Mouse (Mus musculus): ENCODE measurements around the gene Rbfox3. TPM values are rescaled to one million over a fixed set of nuclear protein-coding genes. Genes with fewer than 3 reads are reported as not detected.

Rbfox3 gene
- polyA plus RNA-seq, 2 experiments: 0.08 to 0.17 TPM

DNA sequence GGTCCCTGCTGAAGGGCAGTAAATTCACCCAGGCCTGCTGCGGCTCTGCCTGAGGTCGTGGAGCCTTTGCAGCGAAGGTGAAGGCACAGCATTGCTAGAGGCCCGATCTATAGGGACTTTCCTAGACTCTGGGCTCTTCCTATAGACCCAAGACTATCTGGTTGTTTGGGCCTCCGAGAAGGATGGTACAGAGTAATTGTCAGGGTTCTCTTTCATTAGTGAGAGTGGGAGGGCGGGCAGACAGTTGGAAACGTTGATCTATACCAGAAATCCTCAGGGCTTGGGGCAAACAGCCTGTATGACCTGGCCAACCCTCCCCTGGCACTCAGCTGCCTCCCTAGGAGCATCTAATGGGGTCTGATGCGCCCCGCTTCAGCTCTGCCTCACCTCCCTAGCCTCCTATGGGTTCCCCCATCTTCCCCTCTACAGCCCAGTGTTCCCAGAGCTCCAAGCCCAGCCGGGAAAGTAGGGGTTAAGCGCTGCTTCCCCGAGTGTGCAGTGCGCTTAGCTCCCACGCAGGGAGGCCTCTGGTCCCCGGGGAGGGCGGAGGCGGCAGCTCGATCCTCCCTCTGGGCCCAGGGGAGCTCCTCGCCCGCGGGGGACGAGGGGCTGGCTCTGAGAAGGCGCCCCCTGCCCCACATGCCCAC, 4.5 kb downstream of the Rbfox3 start:
- H3K4me1 ChIP-seq (replicated peaks; ENCODE audit: control insufficient read depth in 2 of 2, insufficient read depth in 2 of 2, low read length in 1 of 2): no peaks in the 10 kb centered on the region
- H3K9ac ChIP-seq (replicated peaks): no peak overlapping the region
- ATAC-seq (ENCODE audit: insufficient read depth): no peak
- H3K4me3 ChIP-seq (ENCODE audit: insufficient read depth in 1 of 2, low read depth in 2 of 2, low read length in 2 of 2): no peak overlapping the region
- TF ChIP-seq CTCF (IDR thresholded peaks at IDR 0.05; ENCODE audit: low read depth) (no peak), EP300 (IDR thresholded peaks at IDR 0.05; ENCODE audit: low read depth) (no peak)
- no peak for DNase-seq (ENCODE audit: low read depth in 3 of 3, low spot score in 3 of 3)
- H3K27me3 ChIP-seq (ENCODE audit: control insufficient read depth, insufficient read depth, low read length): peaks cover 49% of the 10 kb centered on the region
- no peaks in the 10 kb centered on the region for H3K36me3 ChIP-seq (replicated peaks; ENCODE audit: control insufficient read depth, insufficient read depth, low read depth)
- no peak overlapping the region for H3K4me2 ChIP-seq (ENCODE audit: low read depth)
- WGBS (ENCODE audit: insufficient replicate concordance): 7% methylated on average over 23 of the region's 23 CpGs
- no peak overlapping the region for H3K27ac ChIP-seq
- H3K9me3 ChIP-seq (ENCODE audit: control insufficient read depth, low read length): no peaks in the 10 kb centered on the region

DNA sequence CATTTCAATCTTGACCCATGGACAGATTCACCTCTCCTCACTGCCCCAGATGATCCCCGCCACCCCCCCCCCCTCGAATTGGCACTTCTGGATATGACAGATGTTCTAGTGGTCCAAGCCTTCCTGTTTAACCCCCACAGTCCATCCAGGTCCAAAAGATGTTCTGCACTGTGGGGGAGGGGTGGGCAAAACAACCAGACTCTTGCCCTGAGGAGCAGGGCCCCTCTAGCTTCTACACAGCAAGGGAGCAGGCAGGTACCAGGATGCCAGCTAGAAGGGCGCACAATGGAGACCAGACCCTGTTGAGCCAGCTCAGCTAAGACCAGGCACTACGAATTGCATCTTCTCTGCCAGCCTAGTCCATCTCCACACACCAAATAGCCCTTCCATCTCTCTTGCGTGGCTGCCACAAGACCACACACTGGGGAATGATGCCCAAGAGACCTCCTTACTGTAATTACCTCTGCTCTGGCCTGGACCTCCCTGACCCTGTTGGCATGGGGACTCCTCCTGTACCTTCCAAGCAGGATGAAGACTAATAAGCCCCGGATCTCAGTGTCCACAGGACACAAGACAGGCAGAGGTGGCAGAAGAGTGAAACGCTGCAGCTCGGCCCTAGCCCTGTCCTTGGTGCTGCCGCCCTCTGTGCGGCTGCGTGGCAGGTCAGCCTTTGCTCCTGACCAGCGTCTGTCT, 5.1 kb downstream of the Rbfox3 start:
- DNase-seq (ENCODE audit: low read depth in 3 of 3, low spot score in 3 of 3): no peak
- Histone ChIP-seq H3K4me2 (ENCODE audit: low read depth) (no peak overlapping the region), H3K9ac (replicated peaks) (no peak overlapping the region), H3K27me3 (ENCODE audit: control insufficient read depth, insufficient read depth, low read length) (peaks cover 49% of the 10 kb centered on the region), H3K36me3 (replicated peaks; ENCODE audit: control insufficient read depth, insufficient read depth, low read depth) (no peaks in the 10 kb centered on the region), H3K4me3 (ENCODE audit: insufficient read depth in 1 of 2, low read depth in 2 of 2, low read length in 2 of 2) (no peak overlapping the region), H3K9me3 (ENCODE audit: control insufficient read depth, low read length) (no peaks in the 10 kb centered on the region), H3K4me1 (replicated peaks; ENCODE audit: control insufficient read depth in 2 of 2, insufficient read depth in 2 of 2, low read length in 1 of 2) (no peaks in the 10 kb centered on the region), H3K27ac (no peak overlapping the region)
- WGBS (ENCODE audit: insufficient replicate concordance): 16% methylated on average over 12 of the region's 12 CpGs
- no peak for ATAC-seq (ENCODE audit: insufficient read depth)
- TF ChIP-seq EP300 (IDR thresholded peaks at IDR 0.05; ENCODE audit: low read depth) (no peak), CTCF (IDR thresholded peaks at IDR 0.05; ENCODE audit: low read depth) (no peak)

DNA sequence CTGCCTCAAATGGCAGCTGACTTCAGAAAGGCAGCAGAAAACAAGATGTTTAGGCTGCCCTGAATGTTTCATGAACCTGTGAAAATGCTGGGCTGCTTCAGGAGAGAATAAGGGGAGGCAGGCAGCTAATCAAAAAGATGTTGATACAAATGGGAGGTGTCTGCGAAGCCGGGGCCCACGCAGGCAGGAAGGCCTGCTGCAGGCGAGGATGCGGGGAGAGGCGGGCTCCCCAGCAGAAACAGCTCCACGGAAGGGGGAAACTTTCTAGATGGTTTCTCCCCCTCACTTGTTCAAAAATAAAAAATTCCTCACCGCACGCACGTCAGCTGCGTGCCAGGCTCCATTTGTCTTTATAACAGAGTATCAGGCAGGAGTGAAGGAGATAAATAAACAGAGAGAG, 5.7 kb downstream of the Rbfox3 start:
- no peak overlapping the region for H3K4me3 ChIP-seq (ENCODE audit: insufficient read depth in 1 of 2, low read depth in 2 of 2, low read length in 2 of 2)
- no peaks in the 10 kb centered on the region for H3K36me3 ChIP-seq (replicated peaks; ENCODE audit: control insufficient read depth, insufficient read depth, low read depth)
- no peaks in the 10 kb centered on the region for H3K9me3 ChIP-seq (ENCODE audit: control insufficient read depth, low read length)
- DNase-seq (ENCODE audit: low read depth in 3 of 3, low spot score in 3 of 3) (no peak), ATAC-seq (ENCODE audit: insufficient read depth) (no peak)
- no peaks in the 10 kb centered on the region for H3K4me1 ChIP-seq (replicated peaks; ENCODE audit: control insufficient read depth in 2 of 2, insufficient read depth in 2 of 2, low read length in 1 of 2)
- H3K27ac ChIP-seq: no peak overlapping the region
- peaks cover 44% of the 10 kb centered on the region for H3K27me3 ChIP-seq (ENCODE audit: control insufficient read depth, insufficient read depth, low read length)
- WGBS (ENCODE audit: insufficient replicate concordance): 49% methylated on average over 11 of the region's 11 CpGs
- H3K9ac ChIP-seq (replicated peaks): no peak overlapping the region
- no peak overlapping the region for H3K4me2 ChIP-seq (ENCODE audit: low read depth)
- TF ChIP-seq CTCF (IDR thresholded peaks at IDR 0.05; ENCODE audit: low read depth): no peak
- TF ChIP-seq EP300 (IDR thresholded peaks at IDR 0.05; ENCODE audit: low read depth): no peak

DNA sequence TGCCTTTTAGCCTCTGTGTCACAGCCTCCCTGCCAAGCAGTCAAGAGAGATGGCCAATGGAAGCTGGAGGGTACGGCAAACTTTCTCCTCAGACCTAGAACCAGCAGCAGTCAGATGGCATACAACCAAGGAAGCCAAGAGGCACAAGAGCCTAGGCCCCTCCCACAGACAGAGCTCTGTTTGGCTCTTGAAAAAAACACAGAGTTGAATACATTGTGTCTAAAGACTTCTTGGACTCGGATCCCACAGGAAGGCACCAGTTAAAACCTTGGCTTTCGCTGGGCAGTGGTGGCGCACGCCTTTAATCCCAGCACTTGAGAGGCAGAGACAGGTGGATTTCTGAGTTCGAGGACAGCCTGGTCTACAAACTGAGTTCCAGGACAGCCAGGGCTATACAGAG, 7.1 kb downstream of the Rbfox3 start:
- H3K9ac ChIP-seq (replicated peaks): no peak overlapping the region
- ATAC-seq (ENCODE audit: insufficient read depth) (no peak), DNase-seq (ENCODE audit: low read depth in 3 of 3, low spot score in 3 of 3) (no peak)
- no peaks in the 10 kb centered on the region for H3K9me3 ChIP-seq (ENCODE audit: control insufficient read depth, low read length)
- no peak overlapping the region for H3K4me3 ChIP-seq (ENCODE audit: insufficient read depth in 1 of 2, low read depth in 2 of 2, low read length in 2 of 2)
- H3K36me3 ChIP-seq (replicated peaks; ENCODE audit: control insufficient read depth, insufficient read depth, low read depth): no peaks in the 10 kb centered on the region
- H3K4me2 ChIP-seq (ENCODE audit: low read depth): no peak overlapping the region
- 69% methylated on average over 6 of the region's 6 CpGs for WGBS (ENCODE audit: insufficient replicate concordance)
- peaks cover 30% of the 10 kb centered on the region for H3K27me3 ChIP-seq (ENCODE audit: control insufficient read depth, insufficient read depth, low read length)
- H3K27ac ChIP-seq: no peak overlapping the region
- no peaks in the 10 kb centered on the region for H3K4me1 ChIP-seq (replicated peaks; ENCODE audit: control insufficient read depth in 2 of 2, insufficient read depth in 2 of 2, low read length in 1 of 2)
- TF ChIP-seq CTCF (IDR thresholded peaks at IDR 0.05; ENCODE audit: low read depth) (no peak), EP300 (IDR thresholded peaks at IDR 0.05; ENCODE audit: low read depth) (no peak)

DNA sequence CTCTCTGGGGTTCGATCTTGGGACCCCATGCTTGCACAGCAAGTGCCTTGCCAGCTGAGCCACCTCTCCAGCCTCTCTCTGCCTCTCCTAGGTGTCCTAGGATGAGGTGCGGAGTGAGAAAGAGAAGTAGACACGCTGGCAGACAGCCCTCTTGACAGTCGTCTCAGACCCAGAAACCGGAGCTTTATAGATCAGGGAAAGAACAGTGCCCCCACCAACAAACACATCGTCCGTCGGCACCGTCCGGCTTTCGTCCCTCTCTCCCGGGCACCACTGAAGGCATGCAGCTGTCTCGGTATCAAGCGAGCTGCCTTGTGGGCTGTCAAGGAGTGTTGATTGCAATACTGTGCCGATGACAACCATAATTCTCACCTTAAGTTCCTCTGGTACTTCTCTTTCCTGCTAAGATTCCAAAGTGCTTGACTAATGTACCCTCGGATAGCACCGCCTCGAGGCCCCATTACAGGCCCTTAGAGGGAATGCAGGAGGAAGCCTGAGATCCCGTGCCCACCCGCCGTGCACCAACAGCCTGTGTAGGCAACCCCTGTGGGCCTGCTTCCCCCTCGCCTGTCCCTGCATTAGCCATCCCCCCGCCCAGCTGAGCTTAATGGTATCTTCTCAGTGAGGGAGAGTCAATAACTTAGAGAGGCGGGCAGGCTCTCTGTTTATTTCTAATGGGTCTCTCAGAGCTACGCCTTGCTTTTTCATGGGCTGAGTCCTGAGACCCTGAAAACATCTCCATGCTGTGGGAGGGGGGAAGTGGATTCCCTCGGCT, 11.4 kb downstream of the Rbfox3 start:
- Histone ChIP-seq H3K27ac (no peak overlapping the region), H3K9ac (replicated peaks) (no peak overlapping the region), H3K36me3 (replicated peaks; ENCODE audit: control insufficient read depth, insufficient read depth, low read depth) (no peaks in the 10 kb centered on the region), H3K4me2 (ENCODE audit: low read depth) (no peak overlapping the region), H3K4me3 (ENCODE audit: insufficient read depth in 1 of 2, low read depth in 2 of 2, low read length in 2 of 2) (no peak overlapping the region), H3K9me3 (ENCODE audit: control insufficient read depth, low read length) (no peaks in the 10 kb centered on the region), H3K4me1 (replicated peaks; ENCODE audit: control insufficient read depth in 2 of 2, insufficient read depth in 2 of 2, low read length in 1 of 2) (no peaks in the 10 kb centered on the region), H3K27me3 (ENCODE audit: control insufficient read depth, insufficient read depth, low read length) (no peaks in the 10 kb centered on the region)
- ATAC-seq (ENCODE audit: insufficient read depth): no peak
- no peak for TF ChIP-seq CTCF (IDR thresholded peaks at IDR 0.05; ENCODE audit: low read depth)
- TF ChIP-seq EP300 (IDR thresholded peaks at IDR 0.05; ENCODE audit: low read depth): no peak
- no peak for DNase-seq (ENCODE audit: low read depth in 3 of 3, low spot score in 3 of 3)
- 56% methylated on average over 26 of the region's 26 CpGs for WGBS (ENCODE audit: insufficient replicate concordance)

Data from liver, embryonic 14.5 days (tissue).